Mouse (Mus musculus): ENCODE data around the gene Epor. TPM values are rescaled to one million over a fixed set of nuclear protein-coding genes. Genes with fewer than 3 reads are reported as not detected.

Gene Epor
- total and polyA plus RNA-seq, 3 experiments, result 0.20 to 2.0 TPM; not detected in 1

DNA sequence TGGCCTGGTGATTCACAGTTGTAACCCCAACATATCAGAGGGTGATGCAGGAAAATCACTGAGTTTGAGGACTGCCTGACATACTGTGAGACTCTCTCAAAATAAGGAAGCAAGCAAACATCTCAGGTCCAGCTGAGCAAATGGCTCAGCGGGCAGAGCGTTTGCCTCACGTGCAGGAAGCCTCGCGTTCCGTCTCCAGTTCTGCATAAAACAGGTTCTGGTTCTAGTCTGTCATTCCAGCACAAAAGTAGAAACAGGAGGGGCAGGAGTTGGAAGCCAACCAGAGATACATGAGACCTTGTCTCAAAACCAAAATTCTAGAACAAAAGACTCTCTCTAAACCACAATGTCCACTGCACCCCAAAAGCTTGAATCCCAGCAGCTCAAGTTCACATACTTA, 36.5 kb downstream of the Epor start:
- in situ Hi-C loops (cut with MboI; ENCODE audit: low pct_ligation_motif_present, low pct_unique_long_range_greater_than_20kb, low sequenced_read_pairs), result no loop called here
- Histone ChIP-seq H3K4me3 (replicated peaks in 1 of 3; ENCODE audit: low read depth in 2 of 3, low read length in 2 of 3, poor library complexity in 1 of 3) (peak overlapping the region in 2 of 3 experiments; percentile 37 to 40), H3K9ac (ENCODE audit: insufficient read depth, low read depth) (no peak overlapping the region), H3K79me2 (replicated peaks; ENCODE audit: control insufficient read depth, extremely low read depth, insufficient read depth, poor library complexity, severe bottlenecking) (no peaks in the 10 kb centered on the region), H3K4me2 (ENCODE audit: insufficient read depth, low read depth, poor library complexity, severe bottlenecking) (no peak overlapping the region), H3K9me3 (replicated peaks; ENCODE audit: low read length) (peaks cover 3% of the 10 kb centered on the region), H3K27ac (ENCODE audit: insufficient read depth, low read depth) (no peak overlapping the region), H3K27me3 (replicated peaks) (peaks cover 48% of the 10 kb centered on the region), H3K4me1 (ENCODE audit: control insufficient read depth in 1 of 2, insufficient read depth in 2 of 2) (peaks cover 4 to 8% of the 10 kb centered on the region in 2 experiments; a peak in 2 of 4 replicates), H3K36me3 (replicated peaks in 1 of 2; ENCODE audit: control insufficient read depth in 1 of 2, insufficient read depth in 1 of 2, low read length in 1 of 2) (no peaks in the 10 kb centered on the region)
- dilution Hi-C loops (cut with MboI; ENCODE audit: extremely low pct_ligation_motif_present, extremely low pct_unique_long_range_greater_than_20kb, low sequenced_read_pairs), result no loop called here
- DNase-seq (ENCODE audit: extremely low read depth), result no peak
- TF ChIP-seq BHLHE40 (IDR thresholded peaks at IDR 0.05; ENCODE audit: low read depth, low read length), result 0 out of 2 replicates have a peak, but pooled peaks have one; percentile 38
- no peak for TF ChIP-seq CTCF (conservative IDR thresholded peaks at IDR 0.05 in 1 of 2, IDR thresholded peaks at IDR 0.05 in 1 of 2; ENCODE audit: low read depth in 2 of 2, low read length in 2 of 2)

- dilution Hi-C loops (cut with MboI; ENCODE audit: extremely low pct_ligation_motif_present, extremely low pct_unique_long_range_greater_than_20kb, low sequenced_read_pairs) (no loop called here), in situ Hi-C loops (cut with MboI; ENCODE audit: low pct_ligation_motif_present, low pct_unique_long_range_greater_than_20kb, low sequenced_read_pairs) (no loop called here)
- H3K4me3 ChIP-seq (replicated peaks in 1 of 3; ENCODE audit: low read depth in 2 of 3, low read length in 2 of 3, poor library complexity in 1 of 3), result no peak overlapping the region
- no peak overlapping the region for H3K9ac ChIP-seq (ENCODE audit: insufficient read depth, low read depth)
- H3K4me1 ChIP-seq (ENCODE audit: control insufficient read depth in 1 of 2, insufficient read depth in 2 of 2), result peaks cover 4 to 11% of the 10 kb centered on the region in 2 experiments; a peak in 2 of 4 replicates
- no peaks in the 10 kb centered on the region for H3K79me2 ChIP-seq (replicated peaks; ENCODE audit: control insufficient read depth, extremely low read depth, insufficient read depth, poor library complexity, severe bottlenecking)
- H3K36me3 ChIP-seq (replicated peaks in 1 of 2; ENCODE audit: control insufficient read depth in 1 of 2, insufficient read depth in 1 of 2, low read length in 1 of 2), result no peaks in the 10 kb centered on the region
- DNase-seq (ENCODE audit: extremely low read depth), result no peak
- TF ChIP-seq CTCF (conservative IDR thresholded peaks at IDR 0.05 in 1 of 2, IDR thresholded peaks at IDR 0.05 in 1 of 2; ENCODE audit: low read depth in 2 of 2, low read length in 2 of 2), result no peak
- TF ChIP-seq EP300 (IDR thresholded peaks at IDR 0.05; ENCODE audit: low read length), result no peak
- TF ChIP-seq ETS1 (conservative IDR thresholded peaks at IDR 0.05; ENCODE audit: low read depth, low read length), result no peak
- TF ChIP-seq POLR2AphosphoS2 (IDR thresholded peaks at IDR 0.05; ENCODE audit: low read depth, low read length), result no peak
- no peak for TF ChIP-seq MYC (IDR thresholded peaks at IDR 0.05; ENCODE audit: low read depth, low read length)
- no peak for TF ChIP-seq ZNF384 (IDR thresholded peaks at IDR 0.05; ENCODE audit: low read depth, low read length)
- no peak for TF ChIP-seq HCFC1 (IDR thresholded peaks at IDR 0.05; ENCODE audit: low read depth, low read length)
- no peak for TF ChIP-seq USF2 (conservative IDR thresholded peaks at IDR 0.05; ENCODE audit: low read depth, low read length)
- TF ChIP-seq POLR2A (IDR thresholded peaks at IDR 0.05; ENCODE audit: low read depth, low read length), result no peak
- no peak for TF ChIP-seq IRF4 (IDR thresholded peaks at IDR 0.05; ENCODE audit: low read depth, low read length)
- TF ChIP-seq ZC3H11A (IDR thresholded peaks at IDR 0.05; ENCODE audit: low read depth, low read length), result no peak
- no peak for TF ChIP-seq ZMIZ1 (IDR thresholded peaks at IDR 0.05; ENCODE audit: low read depth, low read length)
- TF ChIP-seq CHD1 (IDR thresholded peaks at IDR 0.05; ENCODE audit: low read depth, low read length), result no peak
- TF ChIP-seq NRF1 (IDR thresholded peaks at IDR 0.05; ENCODE audit: low read depth, low read length), result no peak
- no peak for TF ChIP-seq MXI1 (IDR thresholded peaks at IDR 0.05; ENCODE audit: low read depth, low read length)
- no peak for TF ChIP-seq RCOR1 (conservative IDR thresholded peaks at IDR 0.05; ENCODE audit: low read depth, low read length)
- TF ChIP-seq ZKSCAN1 (IDR thresholded peaks at IDR 0.05; ENCODE audit: borderline replicate concordance, low read depth, low read length), result no peak
- TF ChIP-seq JUN (IDR thresholded peaks at IDR 0.05; ENCODE audit: insufficient read depth, low read depth, low read length), result no peak
- no peak overlapping the region for H3K4me2 ChIP-seq (ENCODE audit: insufficient read depth, low read depth, poor library complexity, severe bottlenecking)
- H3K9me3 ChIP-seq (replicated peaks; ENCODE audit: low read length), result peaks cover 3% of the 10 kb centered on the region
- no peak overlapping the region for H3K27ac ChIP-seq (ENCODE audit: insufficient read depth, low read depth)
- peaks cover 42% of the 10 kb centered on the region for H3K27me3 ChIP-seq (replicated peaks)
Observed at GRCm38 (mm10) chr9:21926155-21926554, 37.2 kb downstream of the Epor start.
